Mouse (Mus musculus): ENCODE measurements at regions not wholly inside any gene's neighbourhood (a gene's known extent, or its start where the extent isn't known, plus 50 kb on each side); places are given as distances from the start of the nearest gene placed in this dataset.

- DNase-seq (ENCODE audit: low spot score in 2 of 2) = no peak
Observed at GRCm38 (mm10) chr3:52196936-52197246, 71.2 kb upstream of the Foxo1 start.

GRCm38 (mm10) chr3:52197982-52198750, 70.0 kb upstream of the Foxo1 start:
- DNase-seq (ENCODE audit: low spot score in 2 of 2) = peak; percentile 80 to 83

- DNase-seq (ENCODE audit: low spot score in 2 of 2) = peak in 1 of 2 experiments; percentile 47
Observed at GRCm38 (mm10) chr3:52198751-52199738, 69.1 kb upstream of the Foxo1 start.

GRCm38 (mm10) chr3:52200106-52200505, 68.0 kb upstream of the Foxo1 start:
- no peak for DNase-seq (ENCODE audit: low spot score in 2 of 2)

GRCm38 (mm10) chr3:52210556-52211302, 57.4 kb upstream of the Foxo1 start:
- DNase-seq (ENCODE audit: low spot score in 2 of 2) = no peak

GRCm38 (mm10) chr3:52211303-52211695, 56.8 kb upstream of the Foxo1 start:
- DNase-seq (ENCODE audit: low spot score in 2 of 2) = no peak

- no peak for DNase-seq (ENCODE audit: low spot score in 2 of 2)
Observed at GRCm38 (mm10) chr3:52214114-52214513, 54.0 kb upstream of the Foxo1 start.

- no peak for DNase-seq (ENCODE audit: low spot score in 2 of 2)
Observed at GRCm38 (mm10) chr3:52215083-52215482, 53.1 kb upstream of the Foxo1 start.

All from left cerebral cortex, adult 9 months (tissue).